31 mouse cellular contexts compared by ENCODE assay signal in genomic region chr4:56633528-56633927, GRCm38 (mm10).
A peak's percentile ranks its signal among the peaks of the same experiment; 100 is the strongest.
DNase-seq lines count a peak whose midpoint lies in the region; ATAC-seq and TF ChIP-seq lines count a peak whose summit lies in the region.
"Had no signal": no experiment of that assay in that cellular context is flagged by ENCODE, and none has a peak within 500 bp of the region (broad histone marks: within the 10 kb centered on the region; RNA-seq: fewer than 3 reads in every experiment).

No protein-coding gene starts in this region.

- no peak overlapping the region for H3K4me3 ChIP-seq in kidney, embryonic 14.5 days (ENCODE audit: low read length)
- H3K4me3 ChIP-seq in limb, embryonic 14.5 days (replicated peaks; ENCODE audit: low read length): no peak overlapping the region
- H3K4me3 ChIP-seq in limb, embryonic 10.5 days: no peak overlapping the region
- H3K4me3 ChIP-seq in lung, postnatal 0 days (ENCODE audit: low read depth, low read length): no peak overlapping the region
- H3K4me3 ChIP-seq: embryonic facial prominence, embryonic 10.5 days; embryonic facial prominence, embryonic 13.5 days; erythroblast, embryonic 14.5 days; forebrain, embryonic 12.5 days; forebrain, embryonic 15.5 days; heart, adult 2 months; heart, embryonic 10.5 days; heart, embryonic 13.5 days; hindbrain, embryonic 10.5 days; hindbrain, embryonic 13.5 days had no signal

- WGBS in kidney, embryonic 14.5 days: 45% methylated on average over 4 of the region's 4 CpGs
- WGBS in limb, embryonic 14.5 days: 30% methylated on average over 4 of the region's 4 CpGs
- 83% methylated on average over 4 of the region's 4 CpGs for WGBS in limb, embryonic 10.5 days
- WGBS in lung, postnatal 0 days: 28% methylated on average over 4 of the region's 4 CpGs

- H3K36me3 ChIP-seq in kidney, embryonic 14.5 days (ENCODE audit: control insufficient read depth, insufficient read depth, low read length): no peaks in the 10 kb centered on the region
- H3K36me3 ChIP-seq in limb, embryonic 14.5 days (ENCODE audit: control insufficient read depth, insufficient read depth, low read length): no peaks in the 10 kb centered on the region
- H3K36me3 ChIP-seq in limb, embryonic 10.5 days: no peaks in the 10 kb centered on the region
- no peaks in the 10 kb centered on the region for H3K36me3 ChIP-seq in lung, postnatal 0 days (ENCODE audit: insufficient read depth, low read length)
- H3K36me3 ChIP-seq: embryonic facial prominence, embryonic 10.5 days; embryonic facial prominence, embryonic 13.5 days; forebrain, embryonic 12.5 days; forebrain, embryonic 15.5 days; G1E; heart, embryonic 10.5 days; heart, embryonic 13.5 days; hindbrain, embryonic 10.5 days; hindbrain, embryonic 13.5 days had no signal

- no peaks in the 10 kb centered on the region for H3K27me3 ChIP-seq in kidney, embryonic 14.5 days (ENCODE audit: control insufficient read depth, insufficient read depth, low read length)
- H3K27me3 ChIP-seq in limb, embryonic 14.5 days (ENCODE audit: control insufficient read depth, insufficient read depth, low read length): no peaks in the 10 kb centered on the region
- no peaks in the 10 kb centered on the region for H3K27me3 ChIP-seq in limb, embryonic 10.5 days (ENCODE audit: low read depth, poor library complexity, severe bottlenecking)
- no peaks in the 10 kb centered on the region for H3K27me3 ChIP-seq in lung, postnatal 0 days (replicated peaks; ENCODE audit: insufficient read depth, low read length)
- H3K27me3 ChIP-seq: CH12.LX; embryonic facial prominence, embryonic 13.5 days; forebrain, embryonic 12.5 days; forebrain, embryonic 15.5 days; heart, embryonic 13.5 days; hindbrain, embryonic 13.5 days had no signal

- DNase-seq in kidney, adult 9 months: no peak
- peak; percentile 78 for DNase-seq in limb, embryonic 14.5 days (ENCODE audit: low spot score)
- DNase-seq in limb, embryonic 10.5 days (ENCODE audit: low spot score): no peak
- DNase-seq in lung, postnatal 0 days (ENCODE audit: low spot score): peak; percentile 45
- DNase-seq in lung, adult 18-20 months: no peak
- no peak for DNase-seq in frontal cortex, postnatal 36 days (ENCODE audit: low spot score in 2 of 2)
- DNase-seq: adrenal gland, adult 8-10 months; adrenal gland, postnatal 25 days; B cell, adult 2 months; cerebellum, adult 11-12 months; cerebellum, adult 8-10 months; cerebellum, postnatal 10 days; cerebellum, postnatal 36 days; embryo, embryonic 11 days; gastrocnemius, postnatal 10 days; gastrocnemius, postnatal 36 days; heart, adult 2 months; heart, postnatal 36 days had no signal

- TF ChIP-seq POLR2A in limb, embryonic 14.5 days (IDR thresholded peaks at IDR 0.05; ENCODE audit: borderline replicate concordance, extremely low read depth, insufficient read depth, insufficient read length): no peak

- H3K27ac ChIP-seq in kidney, embryonic 14.5 days (ENCODE audit: low read depth, low read length): no peak overlapping the region
- H3K27ac ChIP-seq in limb, embryonic 14.5 days (replicated peaks; ENCODE audit: low read depth, low read length): no peak overlapping the region
- H3K27ac ChIP-seq in limb, embryonic 10.5 days: no peak overlapping the region
- no peak overlapping the region for H3K27ac ChIP-seq in lung, postnatal 0 days (ENCODE audit: low read length)
- H3K27ac ChIP-seq: embryonic facial prominence, embryonic 10.5 days; embryonic facial prominence, embryonic 13.5 days; forebrain, embryonic 12.5 days; forebrain, embryonic 15.5 days; heart, adult 2 months; heart, embryonic 10.5 days; heart, embryonic 13.5 days; hindbrain, embryonic 10.5 days; hindbrain, embryonic 13.5 days had no signal

- TF ChIP-seq EP300 in lung, postnatal 0 days (IDR thresholded peaks at IDR 0.05): no peak

- H3K9me3 ChIP-seq in kidney, embryonic 14.5 days (ENCODE audit: control insufficient read depth, low read length): no peaks in the 10 kb centered on the region
- H3K9me3 ChIP-seq in limb, embryonic 14.5 days (ENCODE audit: control insufficient read depth, low read length): no peaks in the 10 kb centered on the region
- no peaks in the 10 kb centered on the region for H3K9me3 ChIP-seq in limb, embryonic 10.5 days (replicated peaks)
- no peaks in the 10 kb centered on the region for H3K9me3 ChIP-seq in lung, postnatal 0 days (ENCODE audit: low read length)
- H3K9me3 ChIP-seq: embryonic facial prominence, embryonic 10.5 days; embryonic facial prominence, embryonic 13.5 days; forebrain, embryonic 12.5 days; forebrain, embryonic 15.5 days; heart, embryonic 10.5 days; heart, embryonic 13.5 days; hindbrain, embryonic 10.5 days; hindbrain, embryonic 13.5 days had no signal

- H3K4me2 ChIP-seq in kidney, embryonic 14.5 days (replicated peaks; ENCODE audit: low read depth, low read length): no peak overlapping the region
- H3K4me2 ChIP-seq in limb, embryonic 14.5 days (replicated peaks; ENCODE audit: low read depth, low read length, severe bottlenecking): no peak overlapping the region
- H3K4me2 ChIP-seq in lung, postnatal 0 days (replicated peaks; ENCODE audit: low read depth, low read length): no peak overlapping the region
- H3K4me2 ChIP-seq: embryonic facial prominence, embryonic 13.5 days; forebrain, embryonic 12.5 days; forebrain, embryonic 15.5 days; heart, embryonic 13.5 days; hindbrain, embryonic 13.5 days had no signal

- H3K4me1 ChIP-seq in kidney, embryonic 14.5 days (ENCODE audit: control insufficient read depth, insufficient read depth, low read length): no peaks in the 10 kb centered on the region
- peaks cover 10% of the 10 kb centered on the region for H3K4me1 ChIP-seq in limb, embryonic 14.5 days (ENCODE audit: control insufficient read depth, insufficient read depth, low read length)
- peaks cover 7% of the 10 kb centered on the region; the same call in 1 of the 2 replicates for H3K4me1 ChIP-seq in limb, embryonic 10.5 days
- H3K4me1 ChIP-seq in lung, postnatal 0 days (ENCODE audit: insufficient read depth, low read depth, low read length): peaks cover 3% of the 10 kb centered on the region
- H3K4me1 ChIP-seq: forebrain, embryonic 12.5 days; forebrain, embryonic 15.5 days; heart, embryonic 10.5 days; heart, embryonic 13.5 days; hindbrain, embryonic 13.5 days had no signal

- no peak overlapping the region for H3K9ac ChIP-seq in kidney, embryonic 14.5 days (ENCODE audit: low read depth, low read length)
- no peak overlapping the region for H3K9ac ChIP-seq in limb, embryonic 14.5 days (ENCODE audit: low read depth, low read length, severe bottlenecking)
- no peak overlapping the region for H3K9ac ChIP-seq in lung, postnatal 0 days (replicated peaks; ENCODE audit: low read depth)
- H3K9ac ChIP-seq: embryonic facial prominence, embryonic 13.5 days; forebrain, embryonic 12.5 days; forebrain, embryonic 15.5 days; heart, embryonic 13.5 days; hindbrain, embryonic 13.5 days had no signal

- no peak for TF ChIP-seq CTCF in lung, postnatal 0 days (IDR thresholded peaks at IDR 0.05)

- ATAC-seq in kidney, embryonic 14.5 days (ENCODE audit: low FRiP score, low TSS enrichment): peak; percentile 50; the same call in 1 of the 2 replicates
- no peak for ATAC-seq in limb, embryonic 14.5 days (ENCODE audit: low FRiP score, low read depth)
- no peak for ATAC-seq in lung, postnatal 0 days
- ATAC-seq: forebrain, embryonic 15.5 days; hindbrain, embryonic 16.5 days had no signal

Comparison
In these comparisons a context has a peak if more than half of its experiments do, and no peak if none do; other contexts are left out.
1. DNase-seq: peak in limb, embryonic 14.5 days (single experiment) and lung, postnatal 0 days (single experiment); none in kidney, adult 9 months (single experiment), limb, embryonic 10.5 days (single experiment), lung, adult 18-20 months (0 of 2) and frontal cortex, postnatal 36 days (0 of 2).